In the genomic region with DNA sequence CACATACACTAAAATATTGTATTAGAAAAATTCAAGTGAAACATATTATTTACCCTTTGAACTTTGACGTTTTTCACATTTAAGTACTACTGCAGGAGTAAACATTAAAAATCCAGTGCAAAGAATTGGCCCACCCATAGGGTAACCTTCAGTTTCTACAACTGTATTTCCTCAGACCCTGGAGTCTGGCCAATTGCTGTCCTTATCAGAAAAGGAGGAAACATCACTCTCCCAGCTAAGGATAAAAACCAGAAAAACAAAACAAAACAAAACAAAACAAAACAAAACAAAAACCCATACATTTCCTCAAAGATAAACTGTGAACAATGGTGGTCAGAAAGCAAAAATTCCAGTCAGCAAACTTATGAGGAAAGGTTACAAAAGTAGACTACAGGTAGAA, we compare ENCODE assay signal across 20 mouse cellular contexts. TPM values are rescaled to one million over a fixed set of nuclear protein-coding genes. Genes with fewer than 3 reads are reported as not detected.
DNase-seq lines count a peak whose midpoint lies in the region; ATAC-seq and TF ChIP-seq lines count a peak whose summit lies in the region.
"Had no signal": no experiment of that assay in that cellular context is flagged by ENCODE, and none has a peak within 500 bp of the region (broad histone marks: within the 10 kb centered on the region; RNA-seq: fewer than 3 reads in every experiment).

No protein-coding gene starts in this region.

- H3K9me3 ChIP-seq in kidney, embryonic 16.5 days (ENCODE audit: low read length) = no peaks in the 10 kb centered on the region
- no peaks in the 10 kb centered on the region for H3K9me3 ChIP-seq in midbrain, embryonic 16.5 days (replicated peaks; ENCODE audit: control insufficient read depth, low read length, poor library complexity, severe bottlenecking)
- no peaks in the 10 kb centered on the region for H3K9me3 ChIP-seq in midbrain, embryonic 11.5 days (ENCODE audit: control insufficient read depth, low read length)
- H3K9me3 ChIP-seq: embryonic facial prominence, embryonic 10.5 days; G1E; hindbrain, embryonic 10.5 days; limb, embryonic 13.5 days; midbrain, embryonic 10.5 days; neural tube, embryonic 15.5 days; stomach, embryonic 15.5 days had no signal

- no peaks in the 10 kb centered on the region for H3K27me3 ChIP-seq in kidney, adult 2 months (replicated peaks; ENCODE audit: control insufficient read depth, insufficient read depth, low read length)
- H3K27me3 ChIP-seq in kidney, embryonic 16.5 days (ENCODE audit: insufficient read depth, low read length) = no peaks in the 10 kb centered on the region
- H3K27me3 ChIP-seq in small intestine, adult 2 months (ENCODE audit: control insufficient read depth, insufficient read depth, low read length) = no peaks in the 10 kb centered on the region
- no peaks in the 10 kb centered on the region for H3K27me3 ChIP-seq in midbrain, embryonic 16.5 days (ENCODE audit: control insufficient read depth, insufficient read depth, low read depth, low read length)
- no peaks in the 10 kb centered on the region for H3K27me3 ChIP-seq in midbrain, embryonic 11.5 days (ENCODE audit: control insufficient read depth, insufficient read depth, low read length)
- H3K27me3 ChIP-seq: limb, embryonic 13.5 days; neural tube, embryonic 15.5 days; stomach, embryonic 15.5 days had no signal

- H3K4me3 ChIP-seq in kidney, adult 2 months (ENCODE audit: insufficient read depth, low read depth, low read length) = no peak overlapping the region
- no peak overlapping the region for H3K4me3 ChIP-seq in kidney, embryonic 16.5 days (ENCODE audit: low read length)
- no peak overlapping the region for H3K4me3 ChIP-seq in small intestine, adult 2 months (ENCODE audit: low read depth, low read length)
- H3K4me3 ChIP-seq in midbrain, embryonic 16.5 days (ENCODE audit: low read depth, low read length) = no peak overlapping the region
- H3K4me3 ChIP-seq in midbrain, embryonic 11.5 days (ENCODE audit: low read depth, low read length) = no peak overlapping the region
- H3K4me3 ChIP-seq: embryonic facial prominence, embryonic 10.5 days; hindbrain, embryonic 10.5 days; layer of hippocampus, adult 2 months; limb, embryonic 13.5 days; midbrain, embryonic 10.5 days; neural tube, embryonic 15.5 days; stomach, embryonic 15.5 days had no signal

- no peak for TF ChIP-seq POLR2A in kidney, adult 2 months (IDR thresholded peaks at IDR 0.05; ENCODE audit: low read depth, low read length)
- TF ChIP-seq POLR2A in small intestine, adult 2 months (IDR thresholded peaks at IDR 0.05; ENCODE audit: low read depth, low read length) = no peak

- no peak overlapping the region for H3K27ac ChIP-seq in kidney, adult 2 months (ENCODE audit: insufficient read depth, low read depth, low read length)
- H3K27ac ChIP-seq in kidney, embryonic 16.5 days (ENCODE audit: low read length) = no peak overlapping the region
- peak overlapping the region; percentile 56; the same call in 1 of the 2 replicates for H3K27ac ChIP-seq in small intestine, adult 2 months (ENCODE audit: insufficient read depth, low read depth, low read length)
- H3K27ac ChIP-seq in midbrain, embryonic 16.5 days (ENCODE audit: low read length) = no peak overlapping the region
- H3K27ac ChIP-seq in midbrain, embryonic 11.5 days (ENCODE audit: low read depth, low read length) = no peak overlapping the region
- H3K27ac ChIP-seq: embryonic facial prominence, embryonic 10.5 days; hindbrain, embryonic 10.5 days; layer of hippocampus, adult 2 months; limb, embryonic 13.5 days; midbrain, embryonic 10.5 days; neural tube, embryonic 15.5 days; stomach, embryonic 15.5 days had no signal

- WGBS in kidney, adult 2 months = 61% methylated on average over 1 of the region's 1 CpGs
- 59% methylated on average over 1 of the region's 1 CpGs for WGBS in kidney, embryonic 16.5 days
- WGBS in small intestine, adult 2 months = 16% methylated on average over 1 of the region's 1 CpGs
- WGBS in midbrain, embryonic 16.5 days = 98% methylated on average over 1 of the region's 1 CpGs
- WGBS in midbrain, embryonic 11.5 days = 82% methylated on average over 1 of the region's 1 CpGs

- ATAC-seq in kidney, embryonic 16.5 days (ENCODE audit: low FRiP score, low TSS enrichment) = no peak
- ATAC-seq in midbrain, embryonic 16.5 days = no peak
- ATAC-seq in midbrain, embryonic 11.5 days (ENCODE audit: low FRiP score) = no peak
- ATAC-seq: inflammation-experienced regulatory T-cells, adult 6 months had no signal

- H3K36me3 ChIP-seq in kidney, adult 2 months (ENCODE audit: control insufficient read depth, insufficient read depth, low read length) = peaks cover 8% of the 10 kb centered on the region
- H3K36me3 ChIP-seq in kidney, embryonic 16.5 days (ENCODE audit: insufficient read depth, low read length) = peaks cover 34% of the 10 kb centered on the region
- H3K36me3 ChIP-seq in small intestine, adult 2 months (ENCODE audit: control insufficient read depth, insufficient read depth, low read length) = peaks cover 45% of the 10 kb centered on the region
- H3K36me3 ChIP-seq in midbrain, embryonic 16.5 days (ENCODE audit: control insufficient read depth, insufficient read depth, low read length) = peaks cover 12% of the 10 kb centered on the region
- no peaks in the 10 kb centered on the region for H3K36me3 ChIP-seq in midbrain, embryonic 11.5 days (ENCODE audit: control insufficient read depth, insufficient read depth, low read length)

- no peak overlapping the region for H3K9ac ChIP-seq in kidney, embryonic 16.5 days (replicated peaks; ENCODE audit: low read length)
- H3K9ac ChIP-seq in midbrain, embryonic 16.5 days (ENCODE audit: low read depth, low read length) = no peak overlapping the region
- H3K9ac ChIP-seq in midbrain, embryonic 11.5 days (ENCODE audit: low read length) = no peak overlapping the region
- H3K9ac ChIP-seq: limb, embryonic 13.5 days; lung, embryonic 14.5 days; neural tube, embryonic 15.5 days; stomach, embryonic 15.5 days had no signal

- peaks cover 2% of the 10 kb centered on the region; the same call in 1 of the 2 replicates for H3K4me1 ChIP-seq in kidney, adult 2 months (ENCODE audit: control insufficient read depth, insufficient read depth, low read length)
- 0 out of 2 replicates have a peak, but pooled peaks cover 2% of the 10 kb centered on the region for H3K4me1 ChIP-seq in kidney, embryonic 16.5 days (ENCODE audit: insufficient read depth, low read length)
- H3K4me1 ChIP-seq in small intestine, adult 2 months (ENCODE audit: control insufficient read depth, insufficient read depth, insufficient read length, low read length) = peaks cover 22% of the 10 kb centered on the region
- H3K4me1 ChIP-seq in midbrain, embryonic 16.5 days (ENCODE audit: control insufficient read depth, insufficient read depth, low read length) = no peaks in the 10 kb centered on the region
- no peaks in the 10 kb centered on the region for H3K4me1 ChIP-seq in midbrain, embryonic 11.5 days (ENCODE audit: control insufficient read depth, insufficient read depth, low read length)
- H3K4me1 ChIP-seq: embryonic facial prominence, embryonic 10.5 days; hindbrain, embryonic 10.5 days; limb, embryonic 13.5 days; midbrain, embryonic 10.5 days; neural tube, embryonic 15.5 days; stomach, embryonic 15.5 days had no signal

- no peak overlapping the region for H3K4me2 ChIP-seq in kidney, embryonic 16.5 days (replicated peaks; ENCODE audit: low read depth, low read length)
- no peak overlapping the region for H3K4me2 ChIP-seq in midbrain, embryonic 16.5 days (ENCODE audit: low read length)
- H3K4me2 ChIP-seq in midbrain, embryonic 11.5 days = no peak overlapping the region
- H3K4me2 ChIP-seq: limb, embryonic 13.5 days; lung, embryonic 14.5 days; neural tube, embryonic 15.5 days; stomach, embryonic 15.5 days had no signal

- TF ChIP-seq CTCF in kidney, adult 2 months (conservative IDR thresholded peaks at IDR 0.05; ENCODE audit: insufficient read depth, insufficient read length, low read depth, low read length) = no peak
- no peak for TF ChIP-seq CTCF in small intestine, adult 2 months (IDR thresholded peaks at IDR 0.05; ENCODE audit: extremely low read depth, insufficient read length, insufficient replicate concordance, low read depth, low read length)

- peak; percentile 26 for DNase-seq in kidney, adult 2 months
- peak; percentile 58 for DNase-seq in lung, postnatal 10 days
- DNase-seq in lung, postnatal 25 days (ENCODE audit: low spot score) = no peak
- peak; percentile 58 to 61 for DNase-seq in adrenal gland, postnatal 36 days
- no peak for DNase-seq in midbrain, embryonic 11.5 days (ENCODE audit: low spot score, missing footprints)
- DNase-seq: cerebellum, postnatal 25 days; gastrocnemius, postnatal 10 days; lung, embryonic 14.5 days had no signal

RNA-seq across cellular contexts. Expression of gene Slc35b3, which starts 14.9 kb away (rescaled TPM):
- polyA plus RNA-seq in kidney, adult 2 months (2012; rRNA removed) = 17.7 and 19.4 TPM in 2 replicates
- 47.7 and 49.0 TPM in 2 replicates for polyA plus RNA-seq in kidney, embryonic 16.5 days (2015; fragmentation: Nextera tagmentation; extraction: Ambion mirVana)
- 10 to 100 TPM; 29.6 to 30.3 TPM for total RNA-seq in adrenal gland, postnatal 36 days (2021)
- polyA plus RNA-seq in small intestine, adult 2 months (2012; rRNA removed) = 5.1 and 10.3 TPM in 2 replicates
- polyA plus RNA-seq in midbrain, embryonic 16.5 days (2015; fragmentation: Nextera tagmentation; extraction: Ambion mirVana) = 31.0 and 32.7 TPM in 2 replicates
- 27.6 and 29.1 TPM in 2 replicates for polyA plus RNA-seq in midbrain, embryonic 11.5 days (2014; fragmentation: Nextera tagmentation; extraction: Ambion mirVana)

Comparison
In these comparisons a context has a peak if more than half of its experiments do, and no peak if none do; other contexts are left out.
1. DNase-seq: peak in kidney, adult 2 months (single experiment), lung, postnatal 10 days (single experiment) and adrenal gland, postnatal 36 days (2 of 2); none in lung, postnatal 25 days (single experiment) and midbrain, embryonic 11.5 days (single experiment).